Mouse (Mus musculus): ENCODE data around the gene Ndufs6. TPM values are rescaled to one million over a fixed set of nuclear protein-coding genes. Genes with fewer than 3 reads are reported as not detected.

Ndufs6 gene
- polyA plus RNA-seq, 1 experiment from 2014 or later = 376 TPM

DNA sequence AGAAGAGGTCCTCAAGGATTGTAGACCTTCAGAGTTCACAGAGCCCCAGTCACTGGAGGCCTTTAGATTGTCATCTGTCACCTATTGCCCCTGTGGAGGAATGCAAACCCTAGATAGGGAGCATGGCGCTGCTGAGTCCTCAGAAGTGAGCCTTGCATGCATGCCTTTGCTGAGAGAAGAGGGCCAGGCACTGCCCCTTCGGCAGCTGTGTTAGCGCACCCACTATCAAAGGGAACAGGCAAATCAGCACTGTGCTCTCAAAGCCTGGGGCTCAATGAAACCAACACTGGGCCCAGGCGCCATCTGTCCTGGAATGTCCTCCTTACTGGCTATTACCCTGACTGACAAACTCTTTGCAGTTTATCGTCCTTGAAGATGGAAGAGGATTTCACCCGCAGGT, 23.6 kb downstream of the Ndufs6 start:
- no peaks in the 10 kb centered on the region for H3K27me3 ChIP-seq
- no peaks in the 10 kb centered on the region for H3K4me1 ChIP-seq
- H3K36me3 ChIP-seq = no peaks in the 10 kb centered on the region
- H3K4me3 ChIP-seq = no peak overlapping the region
- H3K4me2 ChIP-seq = no peak overlapping the region
- no peak for ATAC-seq (ENCODE audit: borderline replicate concordance, extremely low read depth, low FRiP score, low TSS enrichment)
- no peaks in the 10 kb centered on the region for H3K9me3 ChIP-seq
- H3K9ac ChIP-seq = no peak overlapping the region
- no peak overlapping the region for H3K27ac ChIP-seq
- 48% methylated on average over 6 of the region's 6 CpGs for WGBS

DNA sequence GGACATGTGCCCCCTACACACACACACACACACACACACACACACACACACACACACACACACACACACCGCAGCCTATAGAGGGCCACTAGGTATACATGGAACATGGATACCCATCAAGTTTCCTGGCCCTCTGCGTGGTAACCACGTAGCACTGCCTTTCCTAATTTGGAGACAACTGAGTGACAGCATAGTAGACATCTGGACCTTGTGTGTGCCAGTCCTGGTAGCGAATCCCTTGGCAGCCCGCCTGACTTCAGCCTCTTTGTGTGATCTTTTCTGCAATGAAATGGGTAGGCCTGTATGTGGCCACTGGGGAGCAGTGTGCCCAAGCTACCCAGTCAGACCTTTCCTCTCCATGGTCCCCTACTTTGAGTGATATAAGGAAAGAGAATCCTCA, 29.0 kb downstream of the Ndufs6 start:
- Histone ChIP-seq H3K36me3 (no peaks in the 10 kb centered on the region), H3K4me1 (no peaks in the 10 kb centered on the region), H3K9ac (no peak overlapping the region), H3K27ac (no peak overlapping the region), H3K27me3 (no peaks in the 10 kb centered on the region), H3K4me3 (no peak overlapping the region), H3K9me3 (no peaks in the 10 kb centered on the region), H3K4me2 (no peak overlapping the region)
- 84% methylated on average over 5 of the region's 5 CpGs for WGBS
- no peak for ATAC-seq (ENCODE audit: borderline replicate concordance, extremely low read depth, low FRiP score, low TSS enrichment)

DNA sequence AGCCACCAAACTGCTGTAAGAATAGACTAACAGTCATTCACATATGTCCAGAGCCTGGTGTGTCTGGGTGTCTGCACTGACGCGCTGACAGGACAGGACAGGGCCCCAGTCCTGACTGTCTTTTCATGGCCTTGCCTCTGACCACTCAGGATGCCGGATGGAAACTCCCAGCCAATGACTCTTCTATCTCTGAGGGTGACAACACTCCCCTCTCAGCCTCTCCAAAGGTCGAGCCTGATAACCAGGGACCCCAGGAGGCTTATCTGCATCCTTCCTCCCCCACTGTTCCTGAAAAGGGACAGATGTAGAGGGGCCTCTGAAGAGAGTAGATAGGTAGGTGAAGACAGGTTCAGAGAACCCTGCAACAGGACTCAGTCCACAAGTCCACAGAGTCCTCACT, 29.6 kb downstream of the Ndufs6 start:
- Histone ChIP-seq H3K4me2 (no peak overlapping the region), H3K4me3 (no peak overlapping the region), H3K9me3 (no peaks in the 10 kb centered on the region), H3K27ac (no peak overlapping the region), H3K36me3 (no peaks in the 10 kb centered on the region), H3K9ac (no peak overlapping the region), H3K27me3 (no peaks in the 10 kb centered on the region), H3K4me1 (no peaks in the 10 kb centered on the region)
- no peak for ATAC-seq (ENCODE audit: borderline replicate concordance, extremely low read depth, low FRiP score, low TSS enrichment)
- 57% methylated on average over 4 of the region's 4 CpGs for WGBS

DNA sequence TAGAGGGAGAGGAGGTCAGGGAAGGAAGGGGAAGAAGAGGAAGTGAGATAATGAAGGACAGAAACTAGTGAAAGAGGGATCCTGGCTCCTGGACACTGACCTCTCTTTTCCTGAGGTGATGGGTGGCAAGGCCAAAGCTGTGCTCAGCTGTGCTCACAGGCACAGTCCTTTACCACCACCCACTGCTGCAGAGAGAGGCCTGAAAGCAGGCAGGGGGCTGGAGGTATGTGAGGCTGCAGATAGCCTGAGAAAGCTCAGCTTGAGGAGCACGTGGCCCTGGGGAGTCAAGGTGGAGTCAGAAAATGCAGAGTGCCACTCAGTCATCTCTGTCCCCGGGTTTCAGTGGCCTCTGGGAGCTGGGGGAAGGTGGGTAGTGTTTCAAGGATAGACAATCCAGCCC, 37.2 kb downstream of the Ndufs6 start:
- Histone ChIP-seq H3K27me3 (no peaks in the 10 kb centered on the region), H3K4me2 (no peak overlapping the region), H3K4me1 (0 out of 2 replicates have a peak, but pooled peaks cover 2% of the 10 kb centered on the region), H3K9me3 (no peaks in the 10 kb centered on the region), H3K27ac (no peak overlapping the region), H3K36me3 (no peaks in the 10 kb centered on the region), H3K9ac (no peak overlapping the region), H3K4me3 (no peak overlapping the region)
- 7% methylated on average over 2 of the region's 2 CpGs for WGBS
- no peak for ATAC-seq (ENCODE audit: borderline replicate concordance, extremely low read depth, low FRiP score, low TSS enrichment)

DNA sequence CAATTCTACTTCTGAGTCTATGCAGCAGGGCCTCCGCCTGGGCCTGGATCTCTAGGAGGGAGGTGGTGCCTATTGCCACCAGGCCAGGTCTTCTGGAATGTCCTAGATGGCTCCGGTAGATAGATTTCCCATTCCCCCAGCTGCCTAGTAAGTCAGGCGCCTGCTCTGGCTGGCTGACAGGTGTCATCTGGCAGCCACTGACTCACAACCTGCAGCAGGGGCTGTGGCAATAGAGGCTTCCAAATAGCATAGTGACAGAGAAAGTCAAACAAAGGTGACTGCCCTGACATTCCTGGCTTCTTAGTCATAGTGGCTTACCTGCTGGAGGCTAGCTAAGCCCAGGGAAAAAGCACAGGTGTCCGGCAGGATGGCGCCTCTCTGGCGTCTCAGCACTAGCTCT, 38.1 kb downstream of the Ndufs6 start:
- Histone ChIP-seq H3K27me3 (no peaks in the 10 kb centered on the region), H3K4me3 (no peak overlapping the region), H3K36me3 (no peaks in the 10 kb centered on the region), H3K9me3 (no peaks in the 10 kb centered on the region), H3K4me1 (0 out of 2 replicates have a peak, but pooled peaks cover 2% of the 10 kb centered on the region), H3K4me2 (no peak overlapping the region), H3K27ac (0 out of 2 replicates have a peak overlapping the region, but pooled peaks have one; percentile 8), H3K9ac (no peak overlapping the region)
- ATAC-seq (ENCODE audit: borderline replicate concordance, extremely low read depth, low FRiP score, low TSS enrichment) = peak; percentile 68; the same call in 1 of the 2 replicates
- 60% methylated on average over 6 of the region's 6 CpGs for WGBS

DNA sequence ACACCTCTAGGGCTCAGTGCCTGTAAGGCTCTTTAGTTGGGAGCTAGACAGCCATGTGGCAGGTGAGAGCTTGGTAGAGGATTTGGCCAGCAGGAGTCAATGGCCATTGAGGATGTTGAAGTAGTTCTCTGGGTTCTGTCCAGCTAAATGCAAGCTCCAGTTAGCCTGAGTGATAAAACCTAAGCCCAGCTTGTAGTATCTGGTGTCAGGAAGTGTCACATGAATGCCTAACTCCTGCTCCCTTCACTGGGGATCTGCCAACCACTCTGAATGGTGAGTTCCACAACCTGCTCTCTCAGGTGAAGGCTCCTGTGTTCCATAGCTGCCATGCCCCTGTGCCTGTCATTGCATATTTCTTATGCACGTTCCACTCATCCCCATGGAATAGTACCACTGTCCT, 44.8 kb downstream of the Ndufs6 start:
- Histone ChIP-seq H3K4me1 (no peaks in the 10 kb centered on the region), H3K9me3 (no peaks in the 10 kb centered on the region), H3K27me3 (no peaks in the 10 kb centered on the region), H3K4me3 (no peak overlapping the region), H3K9ac (no peak overlapping the region), H3K4me2 (no peak overlapping the region), H3K27ac (no peak overlapping the region), H3K36me3 (no peaks in the 10 kb centered on the region)
- ATAC-seq (ENCODE audit: borderline replicate concordance, extremely low read depth, low FRiP score, low TSS enrichment) = no peak
- WGBS = 82% methylated on average over 1 of the region's 1 CpGs

DNA sequence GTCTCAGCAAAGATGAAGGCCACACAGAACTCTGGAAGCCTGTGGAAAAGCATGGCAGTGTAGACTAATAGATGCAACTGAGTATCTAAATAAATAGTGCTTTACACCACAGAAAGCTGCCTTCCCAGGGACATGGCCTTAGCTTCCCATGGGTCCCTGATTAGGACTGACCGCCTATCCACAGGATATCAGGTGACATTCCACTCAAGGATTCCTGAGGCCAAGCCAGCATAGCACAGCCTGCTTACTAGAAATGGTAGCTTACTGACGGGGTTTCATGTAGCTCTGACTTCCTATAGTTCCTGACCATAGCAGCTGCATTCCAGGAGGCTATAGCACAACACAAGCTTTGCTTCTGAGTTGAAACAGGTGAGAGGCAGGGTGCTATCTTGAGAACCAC, 45.9 kb downstream of the Ndufs6 start:
- H3K4me2 ChIP-seq = no peak overlapping the region
- no peaks in the 10 kb centered on the region for H3K36me3 ChIP-seq
- H3K4me1 ChIP-seq = no peaks in the 10 kb centered on the region
- H3K27me3 ChIP-seq = no peaks in the 10 kb centered on the region
- H3K9ac ChIP-seq = no peak overlapping the region
- no peaks in the 10 kb centered on the region for H3K9me3 ChIP-seq
- WGBS = 58% methylated on average over 2 of the region's 2 CpGs
- ATAC-seq (ENCODE audit: borderline replicate concordance, extremely low read depth, low FRiP score, low TSS enrichment) = no peak
- no peak overlapping the region for H3K27ac ChIP-seq
- no peak overlapping the region for H3K4me3 ChIP-seq

DNA sequence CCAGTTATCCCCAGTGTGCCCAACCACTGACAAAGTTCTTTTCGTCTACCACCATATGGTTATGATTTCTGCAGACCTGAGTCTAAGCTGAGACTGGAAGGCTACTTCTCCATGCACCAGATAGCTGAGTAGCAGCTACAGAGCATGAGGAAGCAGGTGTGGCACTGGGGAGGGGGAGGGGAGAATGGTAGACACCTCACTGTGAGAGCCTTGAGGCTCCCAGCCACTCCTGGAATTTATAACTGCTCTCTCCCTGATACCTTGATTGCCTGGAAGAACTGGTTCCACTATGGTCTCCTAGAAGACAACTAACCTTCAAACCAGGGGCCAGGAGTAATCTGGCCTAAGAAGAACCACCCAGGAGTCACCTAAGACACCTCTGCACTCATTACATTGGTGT, 49.1 kb downstream of the Ndufs6 start:
- H3K9me3 ChIP-seq = no peaks in the 10 kb centered on the region
- 64% methylated on average over 1 of the region's 1 CpGs for WGBS
- peaks cover 11% of the 10 kb centered on the region for H3K27me3 ChIP-seq
- no peak for ATAC-seq (ENCODE audit: borderline replicate concordance, extremely low read depth, low FRiP score, low TSS enrichment)
- no peaks in the 10 kb centered on the region for H3K4me1 ChIP-seq
- no peak overlapping the region for H3K4me3 ChIP-seq
- H3K27ac ChIP-seq = no peak overlapping the region
- no peak overlapping the region for H3K4me2 ChIP-seq
- no peaks in the 10 kb centered on the region for H3K36me3 ChIP-seq
- H3K9ac ChIP-seq = no peak overlapping the region

DNA sequence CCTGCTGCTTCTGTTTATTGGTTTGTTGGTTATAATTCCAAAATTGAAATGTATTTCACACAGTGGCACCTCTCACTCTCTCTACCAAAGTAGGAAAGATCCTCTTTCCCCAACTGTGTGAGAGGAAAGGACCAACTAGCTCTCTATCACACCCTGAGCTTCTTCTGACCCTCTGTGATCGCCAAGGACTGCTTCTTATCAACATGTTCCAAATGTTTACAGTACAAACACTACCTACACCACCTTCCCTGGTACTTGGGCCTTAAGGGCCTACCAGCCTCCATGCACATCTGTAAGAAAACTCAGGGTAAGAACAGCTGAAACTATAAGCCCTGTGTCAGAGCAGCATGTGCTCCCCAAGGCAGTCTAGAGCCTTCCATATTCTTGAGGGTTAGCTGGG, 50.5 kb downstream of the Ndufs6 start:
- no peak overlapping the region for H3K4me2 ChIP-seq
- no peak overlapping the region for H3K9ac ChIP-seq
- H3K36me3 ChIP-seq = no peaks in the 10 kb centered on the region
- no peaks in the 10 kb centered on the region for H3K4me1 ChIP-seq
- H3K4me3 ChIP-seq = no peak overlapping the region
- H3K9me3 ChIP-seq = no peaks in the 10 kb centered on the region
- H3K27me3 ChIP-seq = peaks cover 25% of the 10 kb centered on the region
- no peak for ATAC-seq (ENCODE audit: borderline replicate concordance, extremely low read depth, low FRiP score, low TSS enrichment)
- no peak overlapping the region for H3K27ac ChIP-seq
- WGBS = 13% methylated on average over 1 of the region's 1 CpGs

DNA sequence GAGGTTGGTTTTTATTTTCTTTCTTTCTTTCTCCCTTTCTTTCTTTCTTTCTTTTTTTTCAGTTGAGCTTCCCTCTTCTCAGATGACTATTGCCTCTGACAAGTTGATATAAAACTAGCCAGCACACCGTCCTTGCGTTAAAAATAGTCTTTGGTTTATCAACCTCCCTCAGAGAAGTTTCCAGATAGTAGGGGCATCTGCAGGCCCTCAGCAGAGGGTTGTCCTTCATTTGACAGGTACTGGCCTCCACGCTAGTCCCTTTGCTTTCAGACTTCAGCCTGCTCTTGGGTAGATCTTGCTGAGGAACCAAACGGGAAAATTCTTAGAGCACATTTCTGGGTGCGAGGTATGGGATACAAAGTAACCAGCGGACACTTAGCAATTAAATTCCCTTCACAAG, 51.0 kb downstream of the Ndufs6 start:
- Histone ChIP-seq H3K9ac (no peak overlapping the region), H3K4me3 (no peak overlapping the region), H3K9me3 (no peaks in the 10 kb centered on the region), H3K36me3 (no peaks in the 10 kb centered on the region), H3K4me1 (no peaks in the 10 kb centered on the region), H3K27ac (no peak overlapping the region), H3K4me2 (no peak overlapping the region), H3K27me3 (peaks cover 30% of the 10 kb centered on the region)
- ATAC-seq (ENCODE audit: borderline replicate concordance, extremely low read depth, low FRiP score, low TSS enrichment) = no peak
- 72% methylated on average over 6 of the region's 6 CpGs for WGBS

DNA sequence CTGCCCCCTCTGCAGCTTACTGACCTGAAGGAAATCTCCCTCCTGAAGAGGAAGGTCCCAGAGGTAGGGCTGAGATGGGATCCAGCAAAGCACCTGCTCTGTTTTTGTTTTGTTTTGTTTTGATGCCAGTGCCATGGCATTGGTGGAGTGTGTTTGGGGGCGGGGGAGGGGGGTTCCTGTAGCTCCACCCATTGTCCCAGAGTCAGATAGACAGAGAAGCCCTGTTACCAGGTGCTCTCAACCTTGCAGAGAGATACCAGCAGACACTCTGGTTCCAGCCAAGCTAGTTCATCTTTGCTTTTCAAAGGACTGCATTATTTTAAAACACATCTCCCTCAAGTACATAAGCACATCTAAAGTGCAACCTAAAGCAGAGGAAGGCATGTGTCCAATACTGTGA, 54.8 kb downstream of the Ndufs6 start:
- Histone ChIP-seq H3K4me1 (peaks cover 16% of the 10 kb centered on the region; the same call in 1 of the 2 replicates), H3K9ac (no peak overlapping the region), H3K4me3 (no peak overlapping the region), H3K36me3 (no peaks in the 10 kb centered on the region), H3K27me3 (peaks cover 68% of the 10 kb centered on the region), H3K4me2 (no peak overlapping the region), H3K27ac (no peak overlapping the region), H3K9me3 (no peaks in the 10 kb centered on the region)
- ATAC-seq (ENCODE audit: borderline replicate concordance, extremely low read depth, low FRiP score, low TSS enrichment) = no peak
- 14% methylated on average over 1 of the region's 1 CpGs for WGBS

DNA sequence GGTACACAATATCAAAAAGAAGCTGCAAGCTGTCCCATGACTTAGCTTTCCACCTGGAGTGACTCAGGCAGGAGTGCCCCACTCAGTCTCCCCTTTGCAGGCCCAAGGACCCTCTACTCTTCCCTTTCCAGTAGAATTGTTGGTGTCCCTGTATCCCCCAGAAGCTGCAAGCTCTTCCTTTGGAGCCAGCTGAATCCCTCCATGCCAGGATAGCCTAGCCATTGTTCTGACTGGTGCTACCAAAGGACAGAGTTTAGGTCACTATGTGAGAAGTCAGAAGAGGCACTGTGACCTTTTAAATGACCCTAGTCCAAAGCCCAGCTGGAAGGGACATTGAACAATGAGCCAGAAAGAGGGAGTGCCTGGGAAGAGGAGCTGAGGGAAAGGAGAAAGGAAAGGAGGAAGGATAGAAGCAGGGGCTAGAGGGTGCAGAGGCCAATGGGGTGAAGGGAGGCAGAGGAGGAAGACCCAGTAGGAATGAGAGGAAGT, 55.5 kb downstream of the Ndufs6 start:
- H3K4me1 ChIP-seq = peaks cover 16% of the 10 kb centered on the region; the same call in 1 of the 2 replicates
- ATAC-seq (ENCODE audit: borderline replicate concordance, extremely low read depth, low FRiP score, low TSS enrichment) = no peak
- H3K4me3 ChIP-seq = no peak overlapping the region
- no peak overlapping the region for H3K9ac ChIP-seq
- H3K27me3 ChIP-seq = peaks cover 75% of the 10 kb centered on the region
- no peak overlapping the region for H3K27ac ChIP-seq
- H3K36me3 ChIP-seq = no peaks in the 10 kb centered on the region
- H3K4me2 ChIP-seq = no peak overlapping the region
- H3K9me3 ChIP-seq = no peaks in the 10 kb centered on the region

Data from lung, embryonic 15.5 days (tissue).